Mouse (Mus musculus) forebrain, embryonic 11.5 days (tissue): ENCODE results near the gene Plxna1. TPM values are rescaled to one million over a fixed set of nuclear protein-coding genes. Genes with fewer than 3 reads are reported as not detected.
A peak's percentile ranks its signal among the peaks of the same experiment; 100 is the strongest.

Source experiments
- ATAC-seq: fragments of 200-750 bp; cut with Nextera tagmentation; replicated peaks from 2 replicates; pipeline ENCODE4 v1.8.0; 2017; ENCODE audit warnings: moderate TSS enrichment; ENCODE audit not compliant: low FRiP score
- DNase-seq: peaks from one replicate; pipeline ENCODE4 v3.0.0-alpha.2; 2017; ENCODE audit warnings: low spot score
- H3K27ac ChIP-seq: fragments of 300-500 bp; sonication (generic); 2 replicates; pipeline ENCODE4 v1.5.1; 2014; ENCODE audit warnings: low read depth, low read length
- H3K27me3 ChIP-seq: fragments of 300-500 bp; sonication (generic); 2 replicates; pipeline ENCODE4 v1.6.1; 2014; ENCODE audit warnings: mild to moderate bottlenecking, low read length, mixed read lengths; ENCODE audit not compliant: control insufficient read depth, insufficient read depth
- H3K36me3 ChIP-seq: fragments of 300-500 bp; sonication (generic); 2 replicates; pipeline ENCODE4 v1.6.1; 2014; ENCODE audit warnings: mild to moderate bottlenecking, low read length, moderate library complexity, mixed read lengths; ENCODE audit not compliant: control insufficient read depth, insufficient read depth
- H3K4me1 ChIP-seq: fragments of 300-500 bp; sonication (generic); replicated peaks from 2 replicates; pipeline ENCODE4 v1.6.1; 2014; ENCODE audit warnings: low read length, mixed read lengths; ENCODE audit not compliant: control insufficient read depth, insufficient read depth
- H3K4me2 ChIP-seq: fragments of 300-500 bp; sonication (generic); 2 replicates; pipeline ENCODE4 v1.6.1; 2014; ENCODE audit warnings: low read depth, mild to moderate bottlenecking, low read length, moderate library complexity, mixed read lengths; ENCODE audit not compliant: severe bottlenecking
- H3K4me3 ChIP-seq: fragments of 300-500 bp; sonication (generic); 2 replicates; pipeline ENCODE4 v1.5.1; 2014; ENCODE audit warnings: low read depth, low read length
- H3K9ac ChIP-seq: fragments of 300-500 bp; sonication (generic); 2 replicates; pipeline ENCODE4 v1.6.1; 2014; ENCODE audit warnings: low read length
- H3K9me3 ChIP-seq: fragments of 300-500 bp; sonication (generic); 2 replicates; pipeline ENCODE4 v1.6.1; 2016; ENCODE audit warnings: low read length, mixed read lengths; ENCODE audit not compliant: control insufficient read depth
- WGBS: fragments of 180-500 bp; shearing (Covaris S2); extraction: QIAGEN DNeasy Blood & Tissue Kit; methylation state at CpG from one replicate; pipeline ENCODE4 v1.1.7; 2014; 5-methylcytosine and 5-hydroxymethylcytosine counted together
- polyA plus RNA-seq: library from polyadenylated mRNA; unstranded; fragments of >200 nt; fragmentation: Nextera tagmentation; extraction: Ambion mirVana; gene quantifications from 2 replicates; pipeline ENCODE4 v1.2.1, GENCODE M21; 2014

The Plxna1 gene
- polyA plus RNA-seq, 1 experiment from 2014 or later: 41.5 TPM

DNA sequence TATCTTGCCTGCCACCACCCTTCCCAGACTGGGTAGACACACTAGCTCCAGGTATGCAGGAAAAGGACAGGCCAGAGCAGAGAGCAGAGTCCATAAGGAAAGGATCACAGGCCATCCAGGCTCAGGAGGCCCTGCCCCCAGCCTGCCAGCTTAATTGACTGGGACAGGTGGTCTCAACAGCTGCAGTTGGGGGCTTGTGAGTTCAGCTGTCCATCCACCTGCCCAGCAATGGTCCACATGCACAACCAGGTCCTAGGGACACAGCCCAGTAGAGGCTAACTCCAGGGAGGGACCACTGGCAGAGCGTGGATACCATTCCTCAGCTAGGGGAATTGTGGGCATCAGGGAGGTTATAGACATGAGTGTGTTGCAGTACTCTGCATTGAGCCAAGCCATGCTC is 16.6 kb downstream of the Plxna1 start:
- no peaks in the 10 kb centered on the region for H3K27me3 ChIP-seq
- H3K27ac ChIP-seq: no peak overlapping the region
- H3K4me1 ChIP-seq: 0 out of 2 replicates have a peak, but pooled peaks cover 10% of the 10 kb centered on the region
- DNase-seq (no peak), ATAC-seq (no peak)
- H3K4me3 ChIP-seq: no peak overlapping the region
- peaks cover 3% of the 10 kb centered on the region; the same call in 1 of the 2 replicates for H3K36me3 ChIP-seq
- no peaks in the 10 kb centered on the region for H3K9me3 ChIP-seq
- H3K4me2 ChIP-seq: no peak overlapping the region
- no peak overlapping the region for H3K9ac ChIP-seq
- WGBS: 96% methylated on average over 1 of the region's 1 CpGs

DNA sequence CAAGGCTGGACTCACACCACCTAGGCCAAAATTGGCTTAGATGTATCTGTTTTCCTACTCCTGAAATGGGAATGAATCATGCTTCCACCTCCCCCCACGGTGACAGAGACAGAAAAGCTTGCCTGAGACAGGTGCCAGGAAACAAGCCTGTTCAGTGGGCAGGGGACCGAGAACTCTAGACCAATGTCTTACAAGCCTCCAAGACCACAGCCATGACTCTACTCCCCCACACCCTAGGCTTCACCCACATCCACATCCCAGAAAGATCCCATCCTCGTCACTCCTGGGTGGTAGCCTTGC is 17.0 kb downstream of the Plxna1 start:
- ATAC-seq (no peak), DNase-seq (no peak)
- Histone ChIP-seq H3K9me3 (no peaks in the 10 kb centered on the region), H3K27me3 (no peaks in the 10 kb centered on the region), H3K27ac (no peak overlapping the region), H3K4me3 (no peak overlapping the region), H3K4me1 (0 out of 2 replicates have a peak, but pooled peaks cover 10% of the 10 kb centered on the region), H3K9ac (no peak overlapping the region), H3K36me3 (peaks cover 3% of the 10 kb centered on the region; the same call in 1 of the 2 replicates), H3K4me2 (no peak overlapping the region)
- 76% methylated on average over 3 of the region's 3 CpGs for WGBS

DNA sequence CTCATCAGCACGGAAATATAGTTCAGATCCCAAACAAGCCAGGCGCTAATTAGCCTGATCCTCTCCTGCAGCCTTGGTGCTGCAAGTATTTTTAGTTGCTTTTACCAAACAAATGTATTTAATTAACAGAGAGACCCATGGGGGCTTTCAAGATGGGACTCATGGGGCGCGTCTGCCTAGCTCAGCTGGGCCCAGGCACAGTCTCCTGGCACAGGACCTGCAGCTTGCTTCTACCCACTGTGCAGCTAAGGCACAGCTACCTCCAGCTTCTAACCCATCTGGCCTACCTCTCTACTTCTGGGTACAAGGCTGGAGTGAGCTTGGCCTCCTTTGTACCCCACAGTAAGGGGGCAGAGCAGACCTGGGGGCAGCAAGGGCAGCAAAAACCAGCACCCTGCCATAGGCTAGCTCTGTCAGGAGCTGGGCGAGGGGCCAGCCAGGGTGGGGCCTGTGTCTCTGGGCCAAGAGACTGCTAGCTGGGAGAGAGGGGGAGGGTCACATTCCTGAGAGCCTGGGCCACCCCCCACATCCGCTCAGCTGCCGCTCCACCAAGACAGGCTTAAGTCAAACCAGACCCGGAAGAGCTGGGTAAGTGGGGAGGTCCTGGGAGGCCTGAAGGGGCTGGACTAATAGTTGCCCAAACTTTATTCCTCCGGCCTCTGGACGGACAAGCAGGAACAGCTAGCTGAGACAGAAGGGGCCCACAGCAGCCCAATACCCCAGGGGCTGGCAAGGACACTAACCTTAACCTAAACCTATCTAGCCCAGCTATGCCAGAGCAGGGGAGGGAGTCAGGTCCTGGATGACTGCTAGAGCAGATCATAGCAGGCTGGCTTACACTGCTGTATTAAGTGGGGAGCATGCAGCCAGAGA is 17.6 kb downstream of the Plxna1 start:
- no peak overlapping the region for H3K9ac ChIP-seq
- no peak overlapping the region for H3K27ac ChIP-seq
- H3K36me3 ChIP-seq: peaks cover under 1% of the 10 kb centered on the region; the same call in 1 of the 2 replicates

DNA sequence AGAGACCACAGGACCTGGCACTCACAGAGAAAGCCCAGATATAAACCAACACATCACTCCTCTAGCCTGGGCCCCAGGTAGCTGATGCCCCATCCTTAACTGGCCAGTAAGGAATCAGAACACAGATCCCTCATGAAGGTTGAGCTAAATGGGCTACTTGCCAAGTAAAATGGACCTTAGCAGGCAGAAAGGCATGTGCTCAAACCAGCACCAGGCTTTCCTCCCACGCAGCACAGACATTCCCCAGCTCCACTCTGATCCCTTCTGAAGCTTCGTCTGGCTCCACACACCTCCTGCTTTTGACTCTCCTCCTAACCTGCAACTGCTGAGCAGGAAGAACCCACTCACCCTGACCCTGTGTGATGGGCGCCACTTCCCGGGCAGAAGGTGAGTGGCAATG is 20.4 kb downstream of the Plxna1 start:
- ATAC-seq: no peak
- 90% methylated on average over 4 of the region's 4 CpGs for WGBS
- Histone ChIP-seq H3K4me3 (no peak overlapping the region), H3K36me3 (peaks cover 2% of the 10 kb centered on the region), H3K4me2 (no peak overlapping the region), H3K27ac (no peak overlapping the region), H3K27me3 (no peaks in the 10 kb centered on the region), H3K4me1 (0 out of 2 replicates have a peak, but pooled peaks cover 10% of the 10 kb centered on the region), H3K9ac (no peak overlapping the region), H3K9me3 (no peaks in the 10 kb centered on the region)
- DNase-seq: no peak

More for the DNA sequence above, 17.6 kb downstream of the Plxna1 start:
- ATAC-seq: no peak
- DNase-seq: peak; percentile 68
- no peak overlapping the region for H3K4me3 ChIP-seq
- 0 out of 2 replicates have a peak, but pooled peaks cover 10% of the 10 kb centered on the region for H3K4me1 ChIP-seq
- no peaks in the 10 kb centered on the region for H3K27me3 ChIP-seq
- H3K9me3 ChIP-seq: no peaks in the 10 kb centered on the region
- WGBS: 43% methylated on average over 10 of the region's 10 CpGs
- H3K4me2 ChIP-seq: no peak overlapping the region

DNA sequence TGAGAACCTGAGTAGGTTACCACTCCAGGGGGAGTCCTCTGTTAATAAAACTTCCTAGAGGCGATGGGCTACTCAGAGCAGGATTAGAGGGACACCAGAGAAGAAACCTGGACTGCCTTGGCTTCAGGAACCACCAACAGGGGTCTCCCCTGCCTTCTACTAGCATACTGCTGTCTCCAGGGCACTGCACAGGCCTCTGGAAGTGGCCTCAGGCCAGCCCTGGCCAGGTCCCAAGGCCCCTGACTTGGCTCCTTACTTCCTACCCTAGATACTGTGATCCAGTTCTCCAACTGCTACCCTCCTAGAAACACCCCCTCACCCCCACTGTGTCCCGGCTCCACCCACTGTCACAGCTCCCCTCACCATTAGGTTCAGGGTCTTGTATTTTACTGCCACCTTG is 23.0 kb downstream of the Plxna1 start:
- H3K4me3 ChIP-seq: no peak overlapping the region
- DNase-seq (no peak), ATAC-seq (no peak)
- H3K4me2 ChIP-seq: no peak overlapping the region
- no peaks in the 10 kb centered on the region for H3K9me3 ChIP-seq
- peaks cover 4% of the 10 kb centered on the region for H3K36me3 ChIP-seq
- whole genome bisulfite sequencing: 76% methylated on average over 2 of the region's 2 CpGs
- H3K4me1 ChIP-seq: peaks cover under 1% of the 10 kb centered on the region; the same call in 1 of the 2 replicates
- no peak overlapping the region for H3K27ac ChIP-seq
- H3K27me3 ChIP-seq: no peaks in the 10 kb centered on the region
- H3K9ac ChIP-seq: no peak overlapping the region

DNA sequence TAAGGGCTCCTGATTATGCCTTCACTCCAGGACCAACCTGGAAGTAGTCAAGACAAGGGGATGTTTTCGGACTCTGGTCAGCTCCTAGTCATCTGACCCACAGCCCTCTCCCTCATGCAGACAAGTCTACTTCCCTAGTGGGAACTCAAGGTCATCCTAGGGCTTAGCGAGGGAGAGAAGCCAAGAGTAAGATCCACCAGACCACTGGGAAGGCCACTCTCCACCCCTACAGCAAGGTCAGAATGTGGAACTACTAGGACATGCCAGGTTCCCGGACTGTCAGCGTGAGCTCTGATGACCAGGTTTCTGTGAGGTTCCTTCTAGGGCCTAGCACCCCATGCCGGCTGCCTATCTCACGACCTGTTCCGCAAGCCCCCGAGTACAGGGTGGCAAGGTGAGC is 23.7 kb downstream of the Plxna1 start:
- H3K4me3 ChIP-seq: no peak overlapping the region
- ATAC-seq (no peak), DNase-seq (no peak)
- no peak overlapping the region for H3K27ac ChIP-seq
- H3K27me3 ChIP-seq: no peaks in the 10 kb centered on the region
- no peak overlapping the region for H3K4me2 ChIP-seq
- WGBS: 94% methylated on average over 8 of the region's 8 CpGs
- peaks cover 4% of the 10 kb centered on the region for H3K36me3 ChIP-seq
- H3K4me1 ChIP-seq: peaks cover 6% of the 10 kb centered on the region; the same call in 1 of the 2 replicates
- no peaks in the 10 kb centered on the region for H3K9me3 ChIP-seq
- no peak overlapping the region for H3K9ac ChIP-seq

GRCm38 (mm10) chr6:89337574-89337973 is 24.8 kb downstream of the Plxna1 start:
- Histone ChIP-seq H3K4me1 (peaks cover 10% of the 10 kb centered on the region; the same call in 1 of the 2 replicates), H3K9ac (no peak overlapping the region), H3K36me3 (peaks cover 9% of the 10 kb centered on the region), H3K27me3 (no peaks in the 10 kb centered on the region), H3K27ac (no peak overlapping the region), H3K4me2 (no peak overlapping the region), H3K4me3 (no peak overlapping the region), H3K9me3 (no peaks in the 10 kb centered on the region)
- 85% methylated on average over 9 of the region's 9 CpGs for WGBS
- ATAC-seq (no peak), DNase-seq (no peak)

DNA sequence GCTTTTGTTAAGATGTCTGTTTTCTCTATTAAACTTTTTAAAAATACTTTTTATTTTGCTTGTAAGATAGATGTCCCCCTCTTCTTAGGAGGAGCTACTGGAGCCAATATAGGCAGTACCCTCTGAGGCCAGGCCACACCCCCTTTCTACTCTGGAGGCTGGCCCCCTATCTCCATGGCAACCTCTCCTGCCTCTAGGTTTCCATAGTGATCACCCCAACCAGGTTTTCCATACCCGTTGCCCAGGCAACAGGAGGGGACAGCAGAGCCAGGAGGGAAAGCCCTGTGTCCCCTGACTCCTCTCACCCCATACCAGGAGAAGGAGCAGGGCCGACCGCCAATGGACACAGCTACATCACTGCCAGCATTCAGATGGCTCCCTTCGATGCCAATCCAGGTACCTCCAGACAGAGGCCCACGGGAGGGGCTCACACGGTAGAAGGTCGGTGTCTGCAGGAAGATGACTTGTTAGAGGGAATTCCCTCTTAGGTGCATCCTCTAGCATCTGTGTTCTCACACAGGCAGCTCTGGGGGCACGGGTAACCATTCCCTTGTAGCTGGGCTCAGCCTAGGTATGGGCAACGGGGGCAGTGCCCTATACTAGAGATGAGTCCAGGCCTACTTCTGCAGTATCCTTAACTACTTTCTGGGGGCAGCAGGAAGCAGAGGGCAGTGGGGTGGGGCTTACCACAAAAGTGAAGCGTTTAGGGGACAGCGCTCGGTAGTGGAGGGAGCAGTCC is 28.3 kb downstream of the Plxna1 start:
- peak; percentile 81 for DNase-seq
- Histone ChIP-seq H3K4me3 (no peak overlapping the region), H3K9me3 (no peaks in the 10 kb centered on the region), H3K27me3 (no peaks in the 10 kb centered on the region), H3K4me2 (no peak overlapping the region), H3K27ac (peak overlapping the region; percentile 51), H3K36me3 (peaks cover 27% of the 10 kb centered on the region), H3K4me1 (peaks cover 10% of the 10 kb centered on the region; the same call in 1 of the 2 replicates), H3K9ac (no peak overlapping the region)
- peak; percentile 94 for ATAC-seq
- 62% methylated on average over 12 of the region's 12 CpGs for WGBS
